Mouse (Mus musculus) liver, adult 2 months (tissue): ENCODE measurements around the gene Nup85. TPM values are rescaled to one million over a fixed set of nuclear protein-coding genes. Genes with fewer than 3 reads are reported as not detected.

Experiments used
- DNase-seq: peaks from one replicate; pipeline ENCODE4 v3.0.0-alpha.2; 2011; ENCODE audit warnings: low read depth, low spot score; ENCODE audit errors: extremely low read depth
- H3K27ac ChIP-seq: fragments of 200-500 bp; replicated peaks from 2 replicates; pipeline ENCODE4 v1.5.1; 2012; ENCODE audit warnings: low read depth, mild to moderate bottlenecking, control low read depth, inconsistent platforms, low read length; ENCODE audit not compliant: insufficient read depth
- H3K27me3 ChIP-seq: fragments of 200-500 bp; 2 replicates; pipeline ENCODE4 v1.6.1; 2012; ENCODE audit warnings: mild to moderate bottlenecking, moderate library complexity, low read length, inconsistent platforms; ENCODE audit not compliant: control insufficient read depth, insufficient read depth
- H3K36me3 ChIP-seq: fragments of 200-500 bp; 2 replicates; pipeline ENCODE4 v1.6.1; 2012; ENCODE audit warnings: low read length, inconsistent platforms; ENCODE audit not compliant: control insufficient read depth, insufficient read depth
- H3K4me1 ChIP-seq: fragments of 200-500 bp; 2 replicates; pipeline ENCODE4 v1.6.1; 2011; ENCODE audit warnings: low read length; ENCODE audit not compliant: control insufficient read depth, insufficient read depth
- H3K4me3 ChIP-seq: fragments of 200-500 bp; 2 replicates; pipeline ENCODE4 v1.5.1; 2011; ENCODE audit warnings: low read depth, mild to moderate bottlenecking, control low read depth, low read length, moderate library complexity; ENCODE audit not compliant: insufficient read depth
- H3K79me2 ChIP-seq: fragments of 200-500 bp; 2 replicates; pipeline ENCODE4 v1.6.1; 2012; ENCODE audit warnings: inconsistent platforms, mild to moderate bottlenecking, low read length, moderate library complexity; ENCODE audit not compliant: control insufficient read depth, insufficient read depth
- H3K9ac ChIP-seq: fragments of 200-500 bp; 2 replicates; pipeline ENCODE4 v1.6.1; 2012; ENCODE audit warnings: low read depth, mild to moderate bottlenecking, control low read depth, inconsistent platforms, low read length
- CTCF ChIP-seq: fragments of 200-500 bp; IDR thresholded peaks from 2 replicates; pipeline ENCODE4 v1.5.1; 2011; ENCODE audit warnings: low read depth, low read length, control low read depth
- POLR2A ChIP-seq: fragments of 200-500 bp; IDR thresholded peaks from 2 replicates; pipeline ENCODE4 v1.6.1; 2011; ENCODE audit warnings: low read length, control low read depth; ENCODE audit not compliant: insufficient read depth; ENCODE audit errors: extremely low read depth
- WGBS: fragments of 180-500 bp; shearing (Covaris S2); methylation state at CpG from one replicate; pipeline ENCODE4 v1.1.7; 2018; 5-methylcytosine and 5-hydroxymethylcytosine counted together
- polyA plus RNA-seq: library from polyadenylated mRNA; depleted of rRNA; stranded (reverse); fragments of >200 nt; gene quantifications from 2 replicates; pipeline ENCODE4 v1.2.3, GENCODE M21; 2012; rRNA removed
- total RNA-seq: library from RNA; depleted of rRNA; stranded (reverse); fragments of >200 nt; gene quantifications from 2 replicates; pipeline ENCODE4 v1.2.3, GENCODE M21; 2014; rRNA removed

The Nup85 gene
- total RNA-seq (21.8 and 24.3 TPM in 2 replicates), polyA plus RNA-seq (21.9 and 22.4 TPM in 2 replicates)

DNA sequence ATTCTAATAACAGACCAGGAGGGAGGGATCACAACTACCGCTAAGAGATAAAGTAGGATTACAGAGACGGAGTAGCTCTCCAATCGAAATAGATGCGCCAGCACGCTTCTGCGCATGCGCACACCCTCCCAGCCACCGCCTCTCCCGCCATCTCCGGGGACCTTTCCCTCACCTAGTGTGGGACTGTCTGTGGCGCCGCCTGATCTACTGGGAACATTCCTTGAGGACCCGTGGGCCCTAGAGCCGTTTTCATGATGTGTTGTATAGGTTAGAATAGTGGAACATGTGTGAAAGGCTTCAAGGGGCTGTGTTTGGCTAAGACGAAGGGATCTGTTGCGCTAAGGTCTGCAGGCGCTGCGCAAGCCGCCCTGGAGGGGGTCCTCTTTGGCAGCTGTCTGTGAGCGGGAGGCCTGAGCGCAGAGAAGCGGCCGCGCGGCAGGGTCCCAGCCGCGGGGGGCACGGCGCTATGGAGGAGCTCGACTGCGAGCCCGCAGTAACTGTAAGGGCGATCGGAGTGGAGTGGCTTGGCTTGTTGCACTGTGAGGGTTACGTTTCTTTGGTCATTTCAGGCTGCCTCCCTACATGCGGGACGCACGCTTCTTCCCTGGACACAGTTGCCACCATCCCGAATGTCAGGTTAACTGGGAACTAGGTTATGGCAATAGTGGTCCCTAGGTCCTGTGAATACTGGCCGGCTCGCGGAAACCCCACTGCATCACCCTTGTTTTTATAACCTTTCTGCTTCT, at the start of gene Nup85:
Gene Nup85 (plus strand): TSS at position 371 of the 746 bp plus-strand sequence.
- Histone ChIP-seq H3K27ac (peak within 1 kb of the TSS; percentile 63), H3K79me2 (peaks cover 3% of the 10 kb centered on the region; the same call in 1 of the 2 replicates), H3K4me1 (no peaks in the 10 kb centered on the region; the same call in 1 of the 2 replicates), H3K9ac (peak within 1 kb of the TSS; percentile 82), H3K27me3 (no peaks in the 10 kb centered on the region), H3K36me3 (peaks cover 15% of the 10 kb centered on the region; the same call in 1 of the 2 replicates), H3K4me3 (peak within 1 kb of the TSS; percentile 77)
- peak; percentile 82 for DNase-seq
- peak; percentile 8; the same call in 1 of the 2 replicates for TF ChIP-seq POLR2A
- TF ChIP-seq CTCF = no peak
- under 1% methylated on average over 42 of the region's 42 CpGs for WGBS

DNA sequence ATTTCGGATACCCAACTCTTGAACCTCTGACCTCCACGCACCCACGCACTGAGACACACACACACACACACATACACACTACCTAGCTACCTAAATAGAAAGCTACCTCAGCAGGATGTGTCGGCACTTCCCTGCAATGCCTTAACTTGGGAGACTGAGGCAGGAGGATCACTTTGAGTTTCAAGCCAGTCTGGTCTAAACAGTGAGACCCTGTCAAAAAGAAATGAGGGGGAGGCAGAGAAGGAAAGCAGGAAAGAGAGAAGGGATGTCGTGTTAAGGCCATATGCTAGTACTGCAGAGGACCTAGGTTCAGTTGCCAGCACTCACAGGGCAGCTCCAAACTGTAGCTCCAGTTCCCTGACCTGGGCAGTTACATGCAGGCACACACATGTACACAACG, 49.2 kb upstream of the Nup85 start:
- 59% methylated on average over 6 of the region's 6 CpGs for WGBS
- H3K9ac ChIP-seq = no peak overlapping the region

DNA sequence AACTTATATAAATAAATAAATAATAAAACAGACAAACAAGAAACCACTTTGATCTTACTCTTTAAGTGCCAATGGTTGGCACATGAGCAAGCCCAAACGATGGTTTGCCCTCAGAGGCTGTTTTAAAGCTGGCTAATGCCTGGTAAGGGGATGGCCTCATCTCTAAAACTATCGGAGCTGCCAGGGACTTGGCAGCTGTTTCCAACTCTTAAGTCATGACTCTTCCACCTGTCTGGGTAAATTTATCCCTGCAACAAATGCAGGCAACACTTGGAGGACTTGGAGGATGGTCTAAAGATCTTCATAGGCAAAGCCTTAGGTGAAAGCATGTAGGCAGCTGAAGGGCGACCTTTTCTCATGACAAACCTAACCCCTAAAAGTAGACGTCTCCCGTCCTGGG, 47.3 kb upstream of the Nup85 start:
- WGBS = 72% methylated on average over 5 of the region's 5 CpGs
- H3K27me3 ChIP-seq = no peaks in the 10 kb centered on the region
- no peak overlapping the region for H3K4me3 ChIP-seq
- H3K4me1 ChIP-seq = peaks cover 4% of the 10 kb centered on the region; the same call in 1 of the 2 replicates
- DNase-seq = no peak
- 0 out of 2 replicates have a peak, but pooled peaks cover 3% of the 10 kb centered on the region for H3K79me2 ChIP-seq
- TF ChIP-seq CTCF (no peak), POLR2A (no peak)
- H3K36me3 ChIP-seq = no peaks in the 10 kb centered on the region
- no peak overlapping the region for H3K9ac ChIP-seq
- H3K27ac ChIP-seq = no peak overlapping the region

More for the DNA sequence above, 49.2 kb upstream of the Nup85 start:
- no peak for DNase-seq
- no peaks in the 10 kb centered on the region for H3K27me3 ChIP-seq
- peaks cover 5% of the 10 kb centered on the region for H3K4me1 ChIP-seq
- no peaks in the 10 kb centered on the region for H3K36me3 ChIP-seq
- H3K27ac ChIP-seq = no peak overlapping the region
- no peak for TF ChIP-seq POLR2A
- no peak for TF ChIP-seq CTCF
- H3K79me2 ChIP-seq = 0 out of 2 replicates have a peak, but pooled peaks cover 3% of the 10 kb centered on the region
- H3K4me3 ChIP-seq = no peak overlapping the region

DNA sequence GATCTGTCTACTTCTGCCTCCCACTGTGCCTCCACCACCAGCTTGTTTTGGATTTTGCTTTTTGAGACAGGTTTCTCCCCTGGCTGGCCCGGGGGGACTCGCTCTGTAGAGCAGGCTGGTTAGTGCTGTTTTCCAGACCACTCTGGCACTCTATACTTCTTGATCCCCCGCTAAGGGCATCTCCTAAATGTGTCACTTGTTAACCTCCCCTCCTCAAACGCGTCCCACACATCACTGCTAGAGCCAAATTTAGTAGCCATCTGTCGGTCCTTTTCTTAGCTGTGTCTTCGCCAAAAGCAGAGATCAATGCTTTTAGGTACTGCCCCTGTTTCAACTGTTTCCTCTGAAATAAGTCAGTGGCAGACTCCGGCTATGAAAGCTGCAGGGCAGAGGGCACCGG, 45.5 kb upstream of the Nup85 start:
- peaks cover 5% of the 10 kb centered on the region for H3K36me3 ChIP-seq
- WGBS = 52% methylated on average over 9 of the region's 9 CpGs
- no peaks in the 10 kb centered on the region for H3K27me3 ChIP-seq
- H3K4me3 ChIP-seq = no peak overlapping the region
- peaks cover 1% of the 10 kb centered on the region; the same call in 1 of the 2 replicates for H3K4me1 ChIP-seq
- no peak for DNase-seq
- H3K27ac ChIP-seq = no peak overlapping the region
- H3K9ac ChIP-seq = no peak overlapping the region
- 0 out of 2 replicates have a peak, but pooled peaks cover 3% of the 10 kb centered on the region for H3K79me2 ChIP-seq
- no peak for TF ChIP-seq CTCF
- TF ChIP-seq POLR2A = no peak

DNA sequence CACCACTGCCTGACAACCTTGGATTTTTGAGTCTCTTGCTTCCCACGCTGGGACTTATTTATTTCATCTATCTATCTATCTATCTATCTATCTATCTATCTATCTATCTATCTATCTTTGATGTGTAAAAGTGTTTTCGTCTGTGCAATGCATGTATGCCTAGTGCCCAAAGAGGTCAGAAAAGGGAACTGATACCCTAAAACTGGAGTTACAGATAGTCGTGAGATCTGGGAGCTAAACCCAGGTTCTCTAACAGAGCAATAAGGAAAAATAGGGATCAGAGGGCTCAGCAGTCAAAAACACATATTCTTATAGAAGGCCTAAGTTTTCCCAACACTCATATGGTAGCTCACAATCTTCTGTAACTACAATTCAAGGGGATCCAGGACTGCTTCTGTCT, 44.7 kb upstream of the Nup85 start:
- TF ChIP-seq CTCF (no peak), POLR2A (no peak)
- WGBS = 88% methylated on average over 3 of the region's 3 CpGs
- DNase-seq = no peak
- H3K79me2 ChIP-seq = no peaks in the 10 kb centered on the region
- H3K4me3 ChIP-seq = no peak overlapping the region
- no peaks in the 10 kb centered on the region for H3K27me3 ChIP-seq
- H3K4me1 ChIP-seq = peaks cover 1% of the 10 kb centered on the region; the same call in 1 of the 2 replicates
- H3K36me3 ChIP-seq = peaks cover 13% of the 10 kb centered on the region
- H3K27ac ChIP-seq = no peak overlapping the region
- H3K9ac ChIP-seq = no peak overlapping the region

DNA sequence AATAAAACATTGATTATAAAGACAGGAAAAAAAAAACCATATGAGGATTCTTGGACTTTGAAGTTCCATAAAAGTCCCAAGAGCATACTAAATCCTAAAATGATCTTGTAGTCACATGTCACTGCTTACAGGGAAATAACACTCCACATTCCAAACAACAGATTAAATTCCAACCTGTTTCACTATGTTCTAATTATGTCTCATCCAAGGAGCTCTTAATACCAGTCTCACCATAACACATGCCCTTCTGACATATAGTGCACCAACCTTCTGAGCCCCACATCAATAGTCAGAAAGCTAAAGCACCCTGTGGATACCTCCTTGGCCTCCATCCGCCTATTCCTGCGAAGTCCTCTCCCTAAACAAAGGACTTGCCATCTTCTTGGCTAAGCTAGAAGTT, 44.0 kb upstream of the Nup85 start:
- WGBS = 94% methylated on average over 2 of the region's 2 CpGs
- Histone ChIP-seq H3K27ac (no peak overlapping the region), H3K27me3 (no peaks in the 10 kb centered on the region), H3K9ac (no peak overlapping the region), H3K4me3 (no peak overlapping the region), H3K79me2 (no peaks in the 10 kb centered on the region), H3K36me3 (peaks cover 16% of the 10 kb centered on the region), H3K4me1 (peaks cover 1% of the 10 kb centered on the region; the same call in 1 of the 2 replicates)
- no peak for DNase-seq
- TF ChIP-seq POLR2A = no peak
